In genomic region chr11:97523107-97523506, GRCm38 (mm10) we compare ENCODE assay signal across 16 mouse cellular contexts. TPM values are rescaled to one million over a fixed set of nuclear protein-coding genes. Genes with fewer than 3 reads are reported as not detected.
DNase-seq lines count a peak whose midpoint lies in the region; ATAC-seq and TF ChIP-seq lines count a peak whose summit lies in the region.
"Had no signal": no experiment of that assay in that cellular context is flagged by ENCODE, and none has a peak within 500 bp of the region (broad histone marks: within the 10 kb centered on the region; RNA-seq: fewer than 3 reads in every experiment).

No protein-coding gene starts in this region.

- peak overlapping the region; percentile 82 for H3K27ac ChIP-seq in hindbrain, embryonic 10.5 days
- no peak overlapping the region for H3K27ac ChIP-seq in hindbrain, postnatal 0 days
- peak overlapping the region; percentile 79 for H3K27ac ChIP-seq in forebrain, embryonic 12.5 days
- peak overlapping the region; percentile 83 for H3K27ac ChIP-seq in midbrain, embryonic 12.5 days (replicated peaks)
- H3K27ac ChIP-seq: heart, embryonic 13.5 days had no signal

- H3K27me3 ChIP-seq in hindbrain, embryonic 10.5 days (ENCODE audit: insufficient read depth, poor library complexity, severe bottlenecking) = peaks cover 13% of the 10 kb centered on the region; the same call in 1 of the 2 replicates
- no peaks in the 10 kb centered on the region for H3K27me3 ChIP-seq in hindbrain, postnatal 0 days (ENCODE audit: insufficient read depth, low read length)
- H3K27me3 ChIP-seq in forebrain, embryonic 12.5 days = no peaks in the 10 kb centered on the region; the same call in 1 of the 2 replicates
- no peaks in the 10 kb centered on the region for H3K27me3 ChIP-seq in midbrain, embryonic 12.5 days
- H3K27me3 ChIP-seq: hindbrain, embryonic 15.5 days had no signal

- H3K36me3 ChIP-seq in hindbrain, embryonic 10.5 days = peaks cover 50% of the 10 kb centered on the region
- H3K36me3 ChIP-seq in hindbrain, postnatal 0 days (ENCODE audit: insufficient read depth, low read length) = peaks cover 47% of the 10 kb centered on the region
- H3K36me3 ChIP-seq in forebrain, embryonic 12.5 days (replicated peaks) = peaks cover 67% of the 10 kb centered on the region
- peaks cover 70% of the 10 kb centered on the region for H3K36me3 ChIP-seq in midbrain, embryonic 12.5 days
- H3K36me3 ChIP-seq: heart, embryonic 13.5 days had no signal

- ATAC-seq in hindbrain, postnatal 0 days = no peak
- no peak for ATAC-seq in forebrain, embryonic 12.5 days (ENCODE audit: low FRiP score)
- ATAC-seq in midbrain, embryonic 12.5 days (ENCODE audit: low FRiP score, low read depth) = no peak
- no peak for ATAC-seq in granulocyte monocyte progenitor cell, adult 5-6 weeks (replicated peaks; ENCODE audit: poor library complexity, severe bottlenecking)

- peak; percentile 54 for DNase-seq in adrenal gland, adult 2 months
- DNase-seq in adrenal gland, adult 18-20 months (ENCODE audit: low spot score in 2 of 2) = no peak
- no peak for DNase-seq in hindbrain, embryonic 10.5 days (ENCODE audit: low spot score)
- DNase-seq in hindbrain, postnatal 0 days (ENCODE audit: low spot score) = no peak
- no peak for DNase-seq in gastrocnemius, adult 18-20 months (ENCODE audit: low spot score)
- DNase-seq: kidney, postnatal 14 days; lung, adult 2 months; right cerebral cortex, postnatal 4 days; thymus, postnatal 4 days had no signal

- no peak overlapping the region for H3K4me2 ChIP-seq in hindbrain, postnatal 0 days (ENCODE audit: low read depth, low read length)
- H3K4me2 ChIP-seq in forebrain, embryonic 12.5 days = no peak overlapping the region
- H3K4me2 ChIP-seq in midbrain, embryonic 12.5 days (replicated peaks) = no peak overlapping the region
- H3K4me2 ChIP-seq: heart, embryonic 13.5 days; hindbrain, embryonic 15.5 days; liver, embryonic 11.5 days had no signal

- no peaks in the 10 kb centered on the region for H3K9me3 ChIP-seq in hindbrain, embryonic 10.5 days
- H3K9me3 ChIP-seq in hindbrain, postnatal 0 days (ENCODE audit: low read length) = no peaks in the 10 kb centered on the region
- H3K9me3 ChIP-seq in forebrain, embryonic 12.5 days = no peaks in the 10 kb centered on the region
- H3K9me3 ChIP-seq in midbrain, embryonic 12.5 days = no peaks in the 10 kb centered on the region
- H3K9me3 ChIP-seq: heart, embryonic 13.5 days; hindbrain, embryonic 15.5 days had no signal

- TF ChIP-seq CTCF in hindbrain, postnatal 0 days (IDR thresholded peaks at IDR 0.05; ENCODE audit: low read depth) = no peak

- H3K4me3 ChIP-seq in hindbrain, embryonic 10.5 days = no peak overlapping the region
- no peak overlapping the region for H3K4me3 ChIP-seq in hindbrain, postnatal 0 days (ENCODE audit: low read length)
- no peak overlapping the region for H3K4me3 ChIP-seq in forebrain, embryonic 12.5 days (replicated peaks)
- H3K4me3 ChIP-seq in midbrain, embryonic 12.5 days = no peak overlapping the region
- H3K4me3 ChIP-seq: heart, embryonic 13.5 days; hindbrain, embryonic 15.5 days had no signal

- WGBS in hindbrain, embryonic 10.5 days = 83% methylated on average over 14 of the region's 14 CpGs
- WGBS in hindbrain, postnatal 0 days = 83% methylated on average over 14 of the region's 14 CpGs
- WGBS in forebrain, embryonic 12.5 days = 89% methylated on average over 14 of the region's 14 CpGs
- 86% methylated on average over 14 of the region's 14 CpGs for WGBS in midbrain, embryonic 12.5 days

- peaks cover 50% of the 10 kb centered on the region for H3K4me1 ChIP-seq in hindbrain, embryonic 10.5 days (replicated peaks)
- H3K4me1 ChIP-seq in hindbrain, postnatal 0 days (ENCODE audit: insufficient read depth, low read length) = peaks cover 11% of the 10 kb centered on the region
- peaks cover 22% of the 10 kb centered on the region for H3K4me1 ChIP-seq in forebrain, embryonic 12.5 days
- peaks cover 21% of the 10 kb centered on the region for H3K4me1 ChIP-seq in midbrain, embryonic 12.5 days

- H3K9ac ChIP-seq in hindbrain, postnatal 0 days (replicated peaks; ENCODE audit: low read length) = no peak overlapping the region
- 0 out of 2 replicates have a peak overlapping the region, but pooled peaks have one; percentile 29 for H3K9ac ChIP-seq in forebrain, embryonic 12.5 days
- no peak overlapping the region for H3K9ac ChIP-seq in midbrain, embryonic 12.5 days (replicated peaks)
- H3K9ac ChIP-seq: heart, embryonic 13.5 days; hindbrain, embryonic 15.5 days had no signal

RNA-seq across cellular contexts. Expression of gene 4933428G20Rik, which starts 23.0 kb away (rescaled TPM):
- under 1 TPM in 1 of 2 experiments, not detected in 1; 0.59 TPM for total RNA-seq in adrenal gland, adult 2 months (2021)
- 0.07 and 0.09 TPM in 2 replicates for polyA plus RNA-seq in adrenal gland, adult 2 months (2012; rRNA removed)
- under 1 TPM; 0.19 to 0.20 TPM for total RNA-seq in adrenal gland, adult 18-20 months (2021)
- polyA plus RNA-seq in hindbrain, embryonic 10.5 days (2016; fragmentation: Nextera tagmentation; extraction: Ambion mirVana) = 0.59 and 0.66 TPM in 2 replicates
- total RNA-seq in hindbrain, postnatal 0 days (2014; rRNA removed) = 0.43 TPM in 1 of 2 replicates, not detected in the other
- 0.48 and 1.1 TPM in 2 replicates for polyA plus RNA-seq in hindbrain, postnatal 0 days (2015; fragmentation: Nextera tagmentation; extraction: Ambion mirVana)
- polyA plus RNA-seq in forebrain, embryonic 12.5 days (2016; fragmentation: Nextera tagmentation; extraction: Ambion mirVana) = 0.50 and 0.79 TPM in 2 replicates
- 0.77 and 0.84 TPM in 2 replicates for polyA plus RNA-seq in midbrain, embryonic 12.5 days (2016; fragmentation: Nextera tagmentation; extraction: Ambion mirVana)
- total RNA-seq in granulocyte monocyte progenitor cell, adult 5-6 weeks (2014; fragmentation: Nextera tagmentation) = not detected in 2 replicates
- total RNA-seq in granulocyte monocyte progenitor cell, adult 5-6 weeks (2017) = 0.22 TPM in 1 of 2 replicates, not detected in the other
- not detected for total RNA-seq in gastrocnemius, adult 18-20 months (2021)
- total RNA-seq: left cerebral cortex, adult 18-20 months had no signal

RNA-seq across cellular contexts. Expression of gene Srcin1, which starts 52.9 kb away (rescaled TPM):
- total RNA-seq in adrenal gland, adult 2 months (2021) = 10 to 100 TPM; 11.2 to 13.9 TPM
- 13.8 and 17.9 TPM in 2 replicates for polyA plus RNA-seq in adrenal gland, adult 2 months (2012; rRNA removed)
- 10 to 100 TPM; 11.4 to 12.3 TPM for total RNA-seq in adrenal gland, adult 18-20 months (2021)
- polyA plus RNA-seq in hindbrain, embryonic 10.5 days (2016; fragmentation: Nextera tagmentation; extraction: Ambion mirVana) = 0.76 and 1.8 TPM in 2 replicates
- total RNA-seq in hindbrain, postnatal 0 days (2014; rRNA removed) = 104 and 141 TPM in 2 replicates
- polyA plus RNA-seq in hindbrain, postnatal 0 days (2015; fragmentation: Nextera tagmentation; extraction: Ambion mirVana) = 14.3 and 14.7 TPM in 2 replicates
- polyA plus RNA-seq in forebrain, embryonic 12.5 days (2016; fragmentation: Nextera tagmentation; extraction: Ambion mirVana) = 5.2 and 5.7 TPM in 2 replicates
- 6.5 and 7.3 TPM in 2 replicates for polyA plus RNA-seq in midbrain, embryonic 12.5 days (2016; fragmentation: Nextera tagmentation; extraction: Ambion mirVana)
- total RNA-seq in granulocyte monocyte progenitor cell, adult 5-6 weeks (2014; fragmentation: Nextera tagmentation) = not detected in 2 replicates
- not detected in 2 replicates for total RNA-seq in granulocyte monocyte progenitor cell, adult 5-6 weeks (2017)
- total RNA-seq in gastrocnemius, adult 18-20 months (2021) = 1 to 10 TPM; 1.3 to 1.9 TPM
